Mouse (Mus musculus) intestine, postnatal 0 days (tissue): ENCODE measurements around the gene Aen. TPM values are rescaled to one million over a fixed set of nuclear protein-coding genes. Genes with fewer than 3 reads are reported as not detected.

Experiments used
- ATAC-seq: fragments of 200-750 bp; cut with Nextera tagmentation; 2 replicates; pipeline ENCODE4 v1.8.0; 2017; ENCODE audit warnings: mild to moderate bottlenecking, moderate TSS enrichment, moderate library complexity
- H3K27ac ChIP-seq: fragments of 300-500 bp; sonication (generic); 2 replicates; pipeline ENCODE4 v1.5.1; 2014; ENCODE audit warnings: mild to moderate bottlenecking, low read depth, low read length, moderate library complexity
- H3K27me3 ChIP-seq: fragments of 300-500 bp; sonication (generic); replicated peaks from 2 replicates; pipeline ENCODE4 v1.6.1; 2014; ENCODE audit warnings: low read length, mixed read lengths; ENCODE audit not compliant: control insufficient read depth, insufficient read depth
- H3K36me3 ChIP-seq: fragments of 300-500 bp; sonication (generic); 2 replicates; pipeline ENCODE4 v1.6.1; 2014; ENCODE audit warnings: mild to moderate bottlenecking, moderate library complexity; ENCODE audit not compliant: control insufficient read depth, insufficient read depth
- H3K4me1 ChIP-seq: fragments of 300-500 bp; sonication (generic); replicated peaks from 2 replicates; pipeline ENCODE4 v1.6.1; 2014; ENCODE audit warnings: antibody characterized with exemption, low read length, mixed read lengths; ENCODE audit not compliant: control insufficient read depth, insufficient read depth
- H3K4me2 ChIP-seq: fragments of 300-500 bp; sonication (generic); replicated peaks from 2 replicates; pipeline ENCODE4 v1.6.1; 2014; ENCODE audit warnings: low read depth, mild to moderate bottlenecking, moderate library complexity
- H3K4me3 ChIP-seq: fragments of 300-500 bp; sonication (generic); 2 replicates; pipeline ENCODE4 v1.5.1; 2014; ENCODE audit warnings: low read depth, low read length
- H3K9ac ChIP-seq: fragments of 300-500 bp; sonication (generic); 2 replicates; pipeline ENCODE4 v1.6.1; 2014; ENCODE audit warnings: mild to moderate bottlenecking, low read depth, low read length
- H3K9me3 ChIP-seq: fragments of 300-500 bp; sonication (generic); 2 replicates; pipeline ENCODE4 v1.6.1; 2016; ENCODE audit warnings: mixed run types; ENCODE audit not compliant: control insufficient read depth
- CTCF ChIP-seq: sonication (generic); IDR thresholded peaks from 2 replicates; pipeline ENCODE4 v1.5.1; 2016; ENCODE audit warnings: low read depth, mild to moderate bottlenecking, control low read depth, antibody characterized with exemption, moderate library complexity
- WGBS: fragments of 180-500 bp; shearing (Covaris S2); extraction: QIAGEN DNeasy Blood & Tissue Kit; methylation state at CpG from one replicate; pipeline ENCODE4 v1.1.7; 2014; 5-methylcytosine and 5-hydroxymethylcytosine counted together
- polyA plus RNA-seq: library from polyadenylated mRNA; unstranded; fragments of >200 nt; fragmentation: Nextera tagmentation; extraction: Ambion mirVana; gene quantifications from 2 replicates; pipeline ENCODE4 v1.2.1, GENCODE M21; 2015

Gene Aen
- polyA plus RNA-seq, 1 experiment from 2014 or later = 19.7 TPM

DNA sequence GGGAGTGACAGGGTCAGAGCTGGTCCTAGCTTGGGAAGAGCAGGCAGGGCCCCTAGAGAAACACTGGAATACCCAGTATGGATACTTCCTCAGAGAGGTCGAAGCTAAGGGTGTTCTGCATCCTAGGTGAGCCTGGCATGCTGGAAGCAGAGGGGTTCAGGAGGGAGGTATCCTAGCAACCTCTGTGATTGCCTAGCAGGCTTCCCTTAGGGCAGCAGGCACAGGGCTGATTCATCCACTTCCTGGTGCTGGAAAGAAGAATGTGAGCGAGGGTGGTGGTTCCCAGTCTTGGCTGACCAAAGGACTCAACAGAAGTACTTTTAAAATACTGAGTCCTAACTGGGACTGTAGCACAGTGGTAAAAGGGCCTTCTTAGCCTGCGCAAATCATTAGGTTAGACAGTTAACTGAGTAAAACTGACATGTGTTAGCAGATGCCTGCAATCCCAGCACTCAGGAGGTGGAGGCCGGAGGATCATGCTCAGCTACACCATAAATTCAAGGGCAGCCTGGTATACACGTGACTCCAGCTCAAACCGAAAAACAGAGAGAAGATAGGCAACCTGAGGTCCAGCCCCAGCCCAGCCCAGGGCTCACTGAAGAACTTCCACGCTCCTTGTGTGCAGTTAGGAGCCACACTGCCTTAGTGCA is 31.7 kb upstream of the Aen start:
- 38% methylated on average over 7 of the region's 7 CpGs for WGBS
- Histone ChIP-seq H3K9ac (no peak overlapping the region), H3K4me3 (no peak overlapping the region), H3K27me3 (no peaks in the 10 kb centered on the region), H3K4me1 (0 out of 2 replicates have a peak, but pooled peaks cover 5% of the 10 kb centered on the region), H3K27ac (peak overlapping the region; percentile 65; the same call in 1 of the 2 replicates), H3K9me3 (no peaks in the 10 kb centered on the region), H3K4me2 (no peak overlapping the region), H3K36me3 (no peaks in the 10 kb centered on the region)
- peak; percentile 62 for ATAC-seq
- no peak for TF ChIP-seq CTCF

GRCm38 (mm10) chr7:78864446-78864802 is 31.2 kb upstream of the Aen start:
- Histone ChIP-seq H3K9me3 (no peaks in the 10 kb centered on the region), H3K4me2 (no peak overlapping the region), H3K4me3 (no peak overlapping the region), H3K9ac (no peak overlapping the region), H3K4me1 (0 out of 2 replicates have a peak, but pooled peaks cover 5% of the 10 kb centered on the region), H3K27me3 (no peaks in the 10 kb centered on the region), H3K27ac (peak overlapping the region; percentile 65; the same call in 1 of the 2 replicates), H3K36me3 (no peaks in the 10 kb centered on the region)
- 27% methylated on average over 4 of the region's 4 CpGs for WGBS
- peak; percentile 79 for ATAC-seq
- TF ChIP-seq CTCF = no peak

- H3K4me3 ChIP-seq = no peak overlapping the region
- ATAC-seq = 0 out of 2 replicates have a peak, but pooled peaks have one; percentile 20
- no peaks in the 10 kb centered on the region for H3K36me3 ChIP-seq
- no peaks in the 10 kb centered on the region for H3K27me3 ChIP-seq
- no peak for TF ChIP-seq CTCF
- H3K4me1 ChIP-seq = 0 out of 2 replicates have a peak, but pooled peaks cover 5% of the 10 kb centered on the region
- H3K9ac ChIP-seq = no peak overlapping the region
- H3K9me3 ChIP-seq = no peaks in the 10 kb centered on the region
- no peak overlapping the region for H3K4me2 ChIP-seq
- 32% methylated on average over 12 of the region's 12 CpGs for WGBS
- no peak overlapping the region for H3K27ac ChIP-seq
These were observed 30.3 kb upstream of the Aen start for GRCm38 (mm10) chr7:78865212-78865949.

- H3K4me1 ChIP-seq = 0 out of 2 replicates have a peak, but pooled peaks cover 5% of the 10 kb centered on the region
- H3K27me3 ChIP-seq = no peaks in the 10 kb centered on the region
- H3K36me3 ChIP-seq = no peaks in the 10 kb centered on the region
- H3K4me3 ChIP-seq = no peak overlapping the region
- ATAC-seq = no peak
- no peak overlapping the region for H3K9ac ChIP-seq
- no peak overlapping the region for H3K4me2 ChIP-seq
- 54% methylated on average over 5 of the region's 5 CpGs for WGBS
- no peaks in the 10 kb centered on the region for H3K9me3 ChIP-seq
- no peak overlapping the region for H3K27ac ChIP-seq
- TF ChIP-seq CTCF = no peak
These were observed 26.9 kb upstream of the Aen start for GRCm38 (mm10) chr7:78868731-78869130.

- WGBS = 75% methylated on average over 6 of the region's 6 CpGs
- no peaks in the 10 kb centered on the region for H3K4me1 ChIP-seq
- no peaks in the 10 kb centered on the region for H3K27me3 ChIP-seq
- ATAC-seq = peak; percentile 17; the same call in 1 of the 2 replicates
- TF ChIP-seq CTCF = no peak
- H3K9ac ChIP-seq = no peak overlapping the region
- no peak overlapping the region for H3K4me2 ChIP-seq
- H3K9me3 ChIP-seq = no peaks in the 10 kb centered on the region
- H3K36me3 ChIP-seq = no peaks in the 10 kb centered on the region
- H3K27ac ChIP-seq = no peak overlapping the region
- no peak overlapping the region for H3K4me3 ChIP-seq
These were observed 23.3 kb upstream of the Aen start for GRCm38 (mm10) chr7:78872366-78872765.

DNA sequence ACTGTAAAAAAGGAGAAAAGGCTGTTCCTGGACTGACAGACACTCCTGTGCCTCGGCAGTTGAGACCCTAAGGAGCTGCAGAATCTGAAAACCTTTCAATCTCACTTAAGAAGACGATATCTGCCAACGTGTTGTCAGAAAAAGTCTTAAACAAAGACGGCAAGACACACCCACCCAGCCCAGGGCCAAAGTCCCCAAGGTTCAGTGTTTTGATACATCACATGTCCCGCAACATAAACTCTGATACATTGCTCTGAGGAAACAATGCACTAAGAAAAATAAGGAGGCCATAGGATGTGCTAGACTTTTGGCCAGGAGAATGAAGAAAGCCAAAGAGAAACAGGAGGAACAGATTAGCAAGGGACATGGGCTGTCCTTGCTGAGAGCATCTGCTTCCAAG is 22.8 kb upstream of the Aen start:
- H3K27ac ChIP-seq = no peak overlapping the region
- peak; percentile 89 for ATAC-seq
- H3K4me2 ChIP-seq = 0 out of 2 replicates have a peak overlapping the region, but pooled peaks have one; percentile 7
- H3K4me3 ChIP-seq = no peak overlapping the region
- no peaks in the 10 kb centered on the region for H3K9me3 ChIP-seq
- H3K9ac ChIP-seq = no peak overlapping the region
- WGBS = 41% methylated on average over 5 of the region's 5 CpGs
- no peaks in the 10 kb centered on the region for H3K4me1 ChIP-seq
- H3K36me3 ChIP-seq = no peaks in the 10 kb centered on the region
- no peaks in the 10 kb centered on the region for H3K27me3 ChIP-seq
- TF ChIP-seq CTCF = no peak
